In genomic region chr8:105835318-105835717, GRCm38 (mm10) we compare ENCODE assay signal across 8 mouse cellular contexts. TPM values are rescaled to one million over a fixed set of nuclear protein-coding genes. Genes with fewer than 3 reads are reported as not detected.
DNase-seq lines count a peak whose midpoint lies in the region; ATAC-seq and TF ChIP-seq lines count a peak whose summit lies in the region.

No protein-coding gene starts in this region.

- no peaks in the 10 kb centered on the region for H3K36me3 ChIP-seq in kidney, embryonic 14.5 days (ENCODE audit: control insufficient read depth, insufficient read depth, low read length)
- no peaks in the 10 kb centered on the region for H3K36me3 ChIP-seq in intestine, embryonic 14.5 days (ENCODE audit: control insufficient read depth, insufficient read depth, low read length)
- no peaks in the 10 kb centered on the region for H3K36me3 ChIP-seq in liver, adult 2 months (ENCODE audit: control insufficient read depth, insufficient read depth, low read length)

- H3K4me1 ChIP-seq in kidney, embryonic 14.5 days (ENCODE audit: control insufficient read depth, insufficient read depth, low read length) = no peaks in the 10 kb centered on the region
- no peaks in the 10 kb centered on the region for H3K4me1 ChIP-seq in intestine, embryonic 14.5 days (replicated peaks; ENCODE audit: control insufficient read depth, insufficient read depth, low read length)
- H3K4me1 ChIP-seq in liver, adult 2 months (ENCODE audit: control insufficient read depth, insufficient read depth, low read length) = no peaks in the 10 kb centered on the region

- no peak overlapping the region for H3K4me2 ChIP-seq in kidney, embryonic 14.5 days (replicated peaks; ENCODE audit: low read depth, low read length)
- H3K4me2 ChIP-seq in intestine, embryonic 14.5 days (ENCODE audit: low read length) = no peak overlapping the region

- H3K4me3 ChIP-seq in kidney, embryonic 14.5 days (ENCODE audit: low read length) = no peak overlapping the region
- H3K4me3 ChIP-seq in intestine, embryonic 14.5 days (ENCODE audit: low read depth, low read length) = no peak overlapping the region
- no peak overlapping the region for H3K4me3 ChIP-seq in liver, adult 2 months (ENCODE audit: insufficient read depth, low read depth, low read length)

- no peak overlapping the region for H3K9ac ChIP-seq in kidney, embryonic 14.5 days (ENCODE audit: low read depth, low read length)
- H3K9ac ChIP-seq in intestine, embryonic 14.5 days (ENCODE audit: low read length) = no peak overlapping the region
- H3K9ac ChIP-seq in liver, adult 2 months (ENCODE audit: low read depth, low read length) = no peak overlapping the region

- ATAC-seq in kidney, embryonic 14.5 days (ENCODE audit: low FRiP score, low TSS enrichment) = no peak
- ATAC-seq in activated CD4-positive, CD25-positive, alpha-beta regulatory T cell, adult 4 months = peak; percentile 71
- ATAC-seq in erythroid progenitor cell, adult 5-6 weeks (replicated peaks; ENCODE audit: low FRiP score, poor library complexity, severe bottlenecking) = peak; percentile 90
- no peak for ATAC-seq in intestine, embryonic 14.5 days (replicated peaks; ENCODE audit: low FRiP score, low TSS enrichment, low read depth)

- no peak for TF ChIP-seq POLR2A in liver, adult 2 months (IDR thresholded peaks at IDR 0.05; ENCODE audit: extremely low read depth, insufficient read depth, low read length)

- TF ChIP-seq CTCF in liver, adult 2 months (IDR thresholded peaks at IDR 0.05; ENCODE audit: low read depth, low read length) = peak; percentile 80

- H3K9me3 ChIP-seq in kidney, embryonic 14.5 days (ENCODE audit: control insufficient read depth, low read length) = no peaks in the 10 kb centered on the region
- no peaks in the 10 kb centered on the region for H3K9me3 ChIP-seq in intestine, embryonic 14.5 days (ENCODE audit: control insufficient read depth, low read length)

- WGBS in kidney, embryonic 14.5 days = 29% methylated on average over 11 of the region's 11 CpGs
- WGBS in intestine, embryonic 14.5 days = 29% methylated on average over 11 of the region's 11 CpGs
- WGBS in liver, adult 2 months = 23% methylated on average over 11 of the region's 11 CpGs

- H3K79me2 ChIP-seq in liver, adult 2 months (ENCODE audit: control insufficient read depth, insufficient read depth, low read length) = no peaks in the 10 kb centered on the region

- no peaks in the 10 kb centered on the region for H3K27me3 ChIP-seq in kidney, embryonic 14.5 days (ENCODE audit: control insufficient read depth, insufficient read depth, low read length)
- no peaks in the 10 kb centered on the region for H3K27me3 ChIP-seq in intestine, embryonic 14.5 days (replicated peaks; ENCODE audit: control insufficient read depth, insufficient read depth, low read length)
- H3K27me3 ChIP-seq in liver, adult 2 months (ENCODE audit: control insufficient read depth, insufficient read depth, low read length) = no peaks in the 10 kb centered on the region

- DNase-seq in kidney, adult 18-20 months = peak; percentile 84
- peak; percentile 79 for DNase-seq in intestine, embryonic 14.5 days (ENCODE audit: low spot score)
- peak; percentile 64 for DNase-seq in liver, adult 2 months (ENCODE audit: extremely low read depth, low read depth, low spot score)
- DNase-seq in ovary, postnatal 14 days (ENCODE audit: low spot score) = peak; percentile 62
- DNase-seq in thymus, postnatal 4 days = peak; percentile 90

- no peak overlapping the region for H3K27ac ChIP-seq in kidney, embryonic 14.5 days (ENCODE audit: low read depth, low read length)
- H3K27ac ChIP-seq in intestine, embryonic 14.5 days (ENCODE audit: low read depth) = no peak overlapping the region
- no peak overlapping the region for H3K27ac ChIP-seq in liver, adult 2 months (replicated peaks; ENCODE audit: insufficient read depth, low read depth, low read length)

RNA-seq across cellular contexts. Expression of gene Tsnaxip1, which starts 7.8 kb away (rescaled TPM):
- 0.14 and 0.27 TPM in 2 replicates for polyA plus RNA-seq in kidney, embryonic 14.5 days (2014; fragmentation: Nextera tagmentation; extraction: Ambion mirVana)
- polyA plus RNA-seq in activated CD4-positive, CD25-positive, alpha-beta regulatory T cell, adult 4 months (2017; shearing (Covaris generic)) = not detected
- 2.9 TPM in 1 of 2 replicates, not detected in the other for total RNA-seq in erythroid progenitor cell, adult 5-6 weeks (2015; ENCODE audit: low replicate concordance)
- total RNA-seq in erythroid progenitor cell, adult 5-6 weeks (2017; ENCODE audit: low replicate concordance) = 1.4 TPM in 1 of 2 replicates, not detected in the other
- 0.11 TPM in 1 of 2 replicates, not detected in the other for polyA plus RNA-seq in intestine, embryonic 14.5 days (2014; fragmentation: Nextera tagmentation; extraction: Ambion mirVana)
- total RNA-seq in liver, adult 2 months (2014; rRNA removed) = not detected in 2 replicates
- not detected in 2 replicates for polyA plus RNA-seq in liver, adult 2 months (2012; rRNA removed)

RNA-seq across cellular contexts. Expression of gene Ranbp10, which starts 8.2 kb away (rescaled TPM):
- polyA plus RNA-seq in kidney, embryonic 14.5 days (2014; fragmentation: Nextera tagmentation; extraction: Ambion mirVana) = 13.6 and 14.9 TPM in 2 replicates
- polyA plus RNA-seq in activated CD4-positive, CD25-positive, alpha-beta regulatory T cell, adult 4 months (2017; shearing (Covaris generic)) = 1 to 10 TPM; 6.6 to 7.0 TPM
- total RNA-seq in erythroid progenitor cell, adult 5-6 weeks (2015; ENCODE audit: low replicate concordance) = 306 and 341 TPM in 2 replicates
- 296 and 297 TPM in 2 replicates for total RNA-seq in erythroid progenitor cell, adult 5-6 weeks (2017; ENCODE audit: low replicate concordance)
- 11.6 and 11.7 TPM in 2 replicates for polyA plus RNA-seq in intestine, embryonic 14.5 days (2014; fragmentation: Nextera tagmentation; extraction: Ambion mirVana)
- 19.7 and 26.9 TPM in 2 replicates for total RNA-seq in liver, adult 2 months (2014; rRNA removed)
- polyA plus RNA-seq in liver, adult 2 months (2012; rRNA removed) = 37.1 and 38.0 TPM in 2 replicates

RNA-seq across cellular contexts. Expression of gene Cenpt, which starts 17.8 kb away (rescaled TPM):
- polyA plus RNA-seq in kidney, embryonic 14.5 days (2014; fragmentation: Nextera tagmentation; extraction: Ambion mirVana) = 31.1 and 41.0 TPM in 2 replicates
- 10 to 100 TPM; 16.1 to 18.6 TPM for polyA plus RNA-seq in activated CD4-positive, CD25-positive, alpha-beta regulatory T cell, adult 4 months (2017; shearing (Covaris generic))
- total RNA-seq in erythroid progenitor cell, adult 5-6 weeks (2015; ENCODE audit: low replicate concordance) = 57.0 and 57.3 TPM in 2 replicates
- total RNA-seq in erythroid progenitor cell, adult 5-6 weeks (2017; ENCODE audit: low replicate concordance) = 55.2 and 94.3 TPM in 2 replicates
- 39.2 and 40.1 TPM in 2 replicates for polyA plus RNA-seq in intestine, embryonic 14.5 days (2014; fragmentation: Nextera tagmentation; extraction: Ambion mirVana)
- 0.92 and 1.4 TPM in 2 replicates for total RNA-seq in liver, adult 2 months (2014; rRNA removed)
- polyA plus RNA-seq in liver, adult 2 months (2012; rRNA removed) = 1.9 and 2.1 TPM in 2 replicates

RNA-seq across cellular contexts. Expression of gene Thap11, which starts 19.6 kb away (rescaled TPM):
- polyA plus RNA-seq in kidney, embryonic 14.5 days (2014; fragmentation: Nextera tagmentation; extraction: Ambion mirVana) = 57.2 and 65.0 TPM in 2 replicates
- polyA plus RNA-seq in activated CD4-positive, CD25-positive, alpha-beta regulatory T cell, adult 4 months (2017; shearing (Covaris generic)) = 1 to 10 TPM; 7.0 to 7.4 TPM
- 9.6 and 22.0 TPM in 2 replicates for total RNA-seq in erythroid progenitor cell, adult 5-6 weeks (2015; ENCODE audit: low replicate concordance)
- total RNA-seq in erythroid progenitor cell, adult 5-6 weeks (2017; ENCODE audit: low replicate concordance) = 11.0 and 18.6 TPM in 2 replicates
- 58.0 and 61.1 TPM in 2 replicates for polyA plus RNA-seq in intestine, embryonic 14.5 days (2014; fragmentation: Nextera tagmentation; extraction: Ambion mirVana)
- total RNA-seq in liver, adult 2 months (2014; rRNA removed) = 11.3 and 15.6 TPM in 2 replicates
- polyA plus RNA-seq in liver, adult 2 months (2012; rRNA removed) = 26.9 and 28.5 TPM in 2 replicates

RNA-seq across cellular contexts. Expression of gene Nutf2, which starts 25.1 kb away (rescaled TPM):
- 329 and 342 TPM in 2 replicates for polyA plus RNA-seq in kidney, embryonic 14.5 days (2014; fragmentation: Nextera tagmentation; extraction: Ambion mirVana)
- polyA plus RNA-seq in activated CD4-positive, CD25-positive, alpha-beta regulatory T cell, adult 4 months (2017; shearing (Covaris generic)) = 100 to 1,000 TPM in 1 of 2 experiments, 1 to 10 TPM in 1; 5.1 to 101 TPM
- 57.8 and 102 TPM in 2 replicates for total RNA-seq in erythroid progenitor cell, adult 5-6 weeks (2015; ENCODE audit: low replicate concordance)
- total RNA-seq in erythroid progenitor cell, adult 5-6 weeks (2017; ENCODE audit: low replicate concordance) = 15.3 and 42.5 TPM in 2 replicates
- 302 and 316 TPM in 2 replicates for polyA plus RNA-seq in intestine, embryonic 14.5 days (2014; fragmentation: Nextera tagmentation; extraction: Ambion mirVana)
- 21.6 and 28.1 TPM in 2 replicates for total RNA-seq in liver, adult 2 months (2014; rRNA removed)
- polyA plus RNA-seq in liver, adult 2 months (2012; rRNA removed) = 23.9 and 29.3 TPM in 2 replicates

Comparison
In these comparisons a context has a peak if more than half of its experiments do, and no peak if none do; other contexts are left out.
1. ATAC-seq: peak in activated CD4-positive, CD25-positive, alpha-beta regulatory T cell, adult 4 months (single experiment) and erythroid progenitor cell, adult 5-6 weeks (single experiment); none in kidney, embryonic 14.5 days (single experiment) and intestine, embryonic 14.5 days (single experiment).
2. Peak in every context shown above with its lines, with median percentiles within 50 percentile points of each other: DNase-seq.